Mouse (Mus musculus): Measurements from ENCODE around the gene D5Ertd579e. TPM values are rescaled to one million over a fixed set of nuclear protein-coding genes. Genes with fewer than 3 reads are reported as not detected.

The D5Ertd579e gene
- polyA plus RNA-seq, 1 experiment: 28.6 TPM

GRCm38 (mm10) chr5:36625612-36626011, 70.2 kb downstream of the D5Ertd579e start:
- Histone ChIP-seq H3K27ac (ENCODE audit: control insufficient read depth, insufficient read depth, low read depth, low read length, poor library complexity) (no peak overlapping the region), H3K4me1 (ENCODE audit: control insufficient read depth, insufficient read depth, low read length) (peaks cover 3% of the 10 kb centered on the region), H3K4me3 (replicated peaks; ENCODE audit: control insufficient read depth, low read depth, low read length) (no peak overlapping the region)
- TF ChIP-seq CTCF (IDR thresholded peaks at IDR 0.05; ENCODE audit: control insufficient read depth, insufficient read depth, low read length): no peak
- no peak for TF ChIP-seq POLR2A (IDR thresholded peaks at IDR 0.05; ENCODE audit: borderline replicate concordance, control insufficient read depth, low read depth, low read length)
- WGBS: 72% methylated on average over 5 of the region's 5 CpGs

- no peak for TF ChIP-seq CTCF (IDR thresholded peaks at IDR 0.05; ENCODE audit: control insufficient read depth, insufficient read depth, low read length)
- TF ChIP-seq POLR2A (IDR thresholded peaks at IDR 0.05; ENCODE audit: borderline replicate concordance, control insufficient read depth, low read depth, low read length): no peak
- Histone ChIP-seq H3K4me1 (ENCODE audit: control insufficient read depth, insufficient read depth, low read length) (peaks cover 3% of the 10 kb centered on the region), H3K27ac (ENCODE audit: control insufficient read depth, insufficient read depth, low read depth, low read length, poor library complexity) (no peak overlapping the region), H3K4me3 (replicated peaks; ENCODE audit: control insufficient read depth, low read depth, low read length) (no peak overlapping the region)
- WGBS: 81% methylated on average over 5 of the region's 5 CpGs
Observed at GRCm38 (mm10) chr5:36623670-36624069, 72.2 kb downstream of the D5Ertd579e start.

GRCm38 (mm10) chr5:36621058-36621449, 74.8 kb downstream of the D5Ertd579e start:
- 29% methylated on average over 5 of the region's 5 CpGs for WGBS
- Histone ChIP-seq H3K4me3 (replicated peaks; ENCODE audit: control insufficient read depth, low read depth, low read length) (no peak overlapping the region), H3K4me1 (ENCODE audit: control insufficient read depth, insufficient read depth, low read length) (peaks cover 3% of the 10 kb centered on the region), H3K27ac (ENCODE audit: control insufficient read depth, insufficient read depth, low read depth, low read length, poor library complexity) (peak overlapping the region; percentile 76)
- TF ChIP-seq POLR2A (IDR thresholded peaks at IDR 0.05; ENCODE audit: borderline replicate concordance, control insufficient read depth, low read depth, low read length) (no peak), CTCF (IDR thresholded peaks at IDR 0.05; ENCODE audit: control insufficient read depth, insufficient read depth, low read length) (no peak)

- TF ChIP-seq CTCF (IDR thresholded peaks at IDR 0.05; ENCODE audit: control insufficient read depth, insufficient read depth, low read length) (no peak), POLR2A (IDR thresholded peaks at IDR 0.05; ENCODE audit: borderline replicate concordance, control insufficient read depth, low read depth, low read length) (no peak)
- H3K4me3 ChIP-seq (replicated peaks; ENCODE audit: control insufficient read depth, low read depth, low read length): no peak overlapping the region
- H3K27ac ChIP-seq (ENCODE audit: control insufficient read depth, insufficient read depth, low read depth, low read length, poor library complexity): peak overlapping the region; percentile 93
- H3K4me1 ChIP-seq (ENCODE audit: control insufficient read depth, insufficient read depth, low read length): peaks cover 3% of the 10 kb centered on the region
- 34% methylated on average over 8 of the region's 8 CpGs for WGBS
Observed at GRCm38 (mm10) chr5:36620409-36621057, 75.3 kb downstream of the D5Ertd579e start.

GRCm38 (mm10) chr5:36618890-36619289, 76.9 kb downstream of the D5Ertd579e start:
- 71% methylated on average over 5 of the region's 5 CpGs for WGBS
- TF ChIP-seq POLR2A (IDR thresholded peaks at IDR 0.05; ENCODE audit: borderline replicate concordance, control insufficient read depth, low read depth, low read length) (no peak), CTCF (IDR thresholded peaks at IDR 0.05; ENCODE audit: control insufficient read depth, insufficient read depth, low read length) (no peak)
- H3K4me1 ChIP-seq (ENCODE audit: control insufficient read depth, insufficient read depth, low read length): peaks cover 3% of the 10 kb centered on the region
- no peak overlapping the region for H3K27ac ChIP-seq (ENCODE audit: control insufficient read depth, insufficient read depth, low read depth, low read length, poor library complexity)
- no peak overlapping the region for H3K4me3 ChIP-seq (replicated peaks; ENCODE audit: control insufficient read depth, low read depth, low read length)

GRCm38 (mm10) chr5:36618356-36618755, 77.5 kb downstream of the D5Ertd579e start:
- no peak overlapping the region for H3K27ac ChIP-seq (ENCODE audit: control insufficient read depth, insufficient read depth, low read depth, low read length, poor library complexity)
- TF ChIP-seq POLR2A (IDR thresholded peaks at IDR 0.05; ENCODE audit: borderline replicate concordance, control insufficient read depth, low read depth, low read length) (no peak), CTCF (IDR thresholded peaks at IDR 0.05; ENCODE audit: control insufficient read depth, insufficient read depth, low read length) (no peak)
- 26% methylated on average over 4 of the region's 4 CpGs for WGBS
- no peak overlapping the region for H3K4me3 ChIP-seq (replicated peaks; ENCODE audit: control insufficient read depth, low read depth, low read length)
- peaks cover 2% of the 10 kb centered on the region for H3K4me1 ChIP-seq (ENCODE audit: control insufficient read depth, insufficient read depth, low read length)

- H3K4me1 ChIP-seq (ENCODE audit: control insufficient read depth, insufficient read depth, low read length): no peaks in the 10 kb centered on the region
- TF ChIP-seq POLR2A (IDR thresholded peaks at IDR 0.05; ENCODE audit: borderline replicate concordance, control insufficient read depth, low read depth, low read length) (no peak), CTCF (IDR thresholded peaks at IDR 0.05; ENCODE audit: control insufficient read depth, insufficient read depth, low read length) (no peak)
- WGBS: 84% methylated on average over 4 of the region's 4 CpGs
- peak overlapping the region; percentile 31; the same call in 1 of the 2 replicates for H3K27ac ChIP-seq (ENCODE audit: control insufficient read depth, insufficient read depth, low read depth, low read length, poor library complexity)
- H3K4me3 ChIP-seq (replicated peaks; ENCODE audit: control insufficient read depth, low read depth, low read length): no peak overlapping the region
Observed at GRCm38 (mm10) chr5:36614124-36614523, 81.7 kb downstream of the D5Ertd579e start.

- Histone ChIP-seq H3K4me1 (ENCODE audit: control insufficient read depth, insufficient read depth, low read length) (no peaks in the 10 kb centered on the region), H3K27ac (ENCODE audit: control insufficient read depth, insufficient read depth, low read depth, low read length, poor library complexity) (no peak overlapping the region), H3K4me3 (replicated peaks; ENCODE audit: control insufficient read depth, low read depth, low read length) (no peak overlapping the region)
- WGBS: 95% methylated on average over 2 of the region's 2 CpGs
- no peak for TF ChIP-seq POLR2A (IDR thresholded peaks at IDR 0.05; ENCODE audit: borderline replicate concordance, control insufficient read depth, low read depth, low read length)
- no peak for TF ChIP-seq CTCF (IDR thresholded peaks at IDR 0.05; ENCODE audit: control insufficient read depth, insufficient read depth, low read length)
Observed at GRCm38 (mm10) chr5:36608939-36609499, 86.8 kb downstream of the D5Ertd579e start.

All from bone marrow, adult 2 months (tissue).